Mouse (Mus musculus) kidney, adult 2 months (tissue): ENCODE results near the gene Urm1. TPM values are rescaled to one million over a fixed set of nuclear protein-coding genes. Genes with fewer than 3 reads are reported as not detected.

Experiments
- DNase-seq: peaks from one replicate; pipeline ENCODE4 v3.0.0; 2021
- H3K27ac ChIP-seq: fragments of 200-500 bp; 2 replicates; pipeline ENCODE4 v1.5.1; 2012; ENCODE audit warnings: low read depth, low read length, control low read depth, inconsistent platforms; ENCODE audit not compliant: insufficient read depth
- H3K27me3 ChIP-seq: fragments of 200-500 bp; replicated peaks from 2 replicates; pipeline ENCODE4 v1.6.1; 2012; ENCODE audit warnings: mild to moderate bottlenecking, moderate library complexity, low read length, inconsistent platforms; ENCODE audit not compliant: control insufficient read depth, insufficient read depth
- H3K36me3 ChIP-seq: fragments of 200-500 bp; 2 replicates; pipeline ENCODE4 v1.6.1; 2012; ENCODE audit warnings: mild to moderate bottlenecking, moderate library complexity, low read length, inconsistent platforms; ENCODE audit not compliant: control insufficient read depth, insufficient read depth
- H3K4me1 ChIP-seq: fragments of 200-500 bp; 2 replicates; pipeline ENCODE4 v1.6.1; 2011; ENCODE audit warnings: low read length; ENCODE audit not compliant: control insufficient read depth, insufficient read depth
- H3K4me3 ChIP-seq: fragments of 200-500 bp; 2 replicates; pipeline ENCODE4 v1.5.1; 2011; ENCODE audit warnings: mild to moderate bottlenecking, low read depth, low read length, control low read depth; ENCODE audit not compliant: insufficient read depth
- CTCF ChIP-seq: fragments of 200-500 bp; conservative IDR thresholded peaks from 2 replicates; pipeline ENCODE4 v1.5.1; 2011; ENCODE audit warnings: low read depth, mild to moderate bottlenecking, control low read depth, low read length, moderate library complexity, mixed read lengths; ENCODE audit not compliant: insufficient read depth, insufficient read length
- POLR2A ChIP-seq: fragments of 200-500 bp; IDR thresholded peaks from one replicate; pipeline ENCODE4 v1.6.1; 2011; ENCODE audit warnings: low read depth, low read length, control low read depth
- WGBS: fragments of 180-500 bp; shearing (Covaris S2); methylation state at CpG from one replicate; pipeline ENCODE4 v1.1.7; 2018; 5-methylcytosine and 5-hydroxymethylcytosine counted together
- polyA plus RNA-seq: library from polyadenylated mRNA; depleted of rRNA; stranded (reverse); fragments of >200 nt; gene quantifications from 2 replicates; pipeline ENCODE4 v1.2.3, GENCODE M21; 2012

Urm1 gene
- polyA plus RNA-seq, 1 experiment: 43.9 TPM

DNA sequence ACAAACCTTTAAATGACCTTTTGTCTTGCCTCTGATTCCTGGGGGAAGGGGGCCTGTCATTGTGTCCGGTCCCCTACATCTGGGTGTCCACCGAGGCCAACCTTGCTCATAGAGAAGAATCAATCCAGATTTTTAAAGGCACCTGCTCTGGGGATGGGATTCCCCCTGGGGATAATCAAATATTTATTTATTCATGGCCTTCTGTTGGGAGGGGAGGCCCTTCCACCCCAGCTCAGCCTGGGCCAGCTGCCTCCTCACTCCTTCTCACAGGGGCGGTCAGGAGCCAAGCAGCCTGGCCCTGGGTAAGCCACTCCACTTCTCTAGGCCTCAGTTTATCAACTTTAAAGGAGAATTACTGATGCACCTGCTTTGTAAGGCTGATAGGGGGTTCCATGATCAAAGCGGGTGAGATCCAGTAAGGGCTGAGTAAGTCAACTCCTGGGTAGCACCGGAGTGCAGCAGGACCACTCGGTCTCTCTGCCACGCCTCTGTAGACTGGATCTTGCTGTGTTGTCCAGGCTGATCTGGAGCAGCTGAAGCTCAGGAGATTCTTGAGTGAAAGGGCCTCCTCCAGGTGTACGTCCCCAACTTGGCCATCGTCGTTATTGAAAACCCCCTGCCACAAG is 35.8 kb downstream of the Urm1 start:
- Histone ChIP-seq H3K27ac (no peak overlapping the region), H3K27me3 (no peaks in the 10 kb centered on the region), H3K36me3 (no peaks in the 10 kb centered on the region), H3K4me1 (no peaks in the 10 kb centered on the region), H3K4me3 (no peak overlapping the region)
- DNase-seq: no peak
- TF ChIP-seq CTCF: no peak
- no peak for TF ChIP-seq POLR2A
- 78% methylated on average over 10 of the region's 10 CpGs for WGBS

DNA sequence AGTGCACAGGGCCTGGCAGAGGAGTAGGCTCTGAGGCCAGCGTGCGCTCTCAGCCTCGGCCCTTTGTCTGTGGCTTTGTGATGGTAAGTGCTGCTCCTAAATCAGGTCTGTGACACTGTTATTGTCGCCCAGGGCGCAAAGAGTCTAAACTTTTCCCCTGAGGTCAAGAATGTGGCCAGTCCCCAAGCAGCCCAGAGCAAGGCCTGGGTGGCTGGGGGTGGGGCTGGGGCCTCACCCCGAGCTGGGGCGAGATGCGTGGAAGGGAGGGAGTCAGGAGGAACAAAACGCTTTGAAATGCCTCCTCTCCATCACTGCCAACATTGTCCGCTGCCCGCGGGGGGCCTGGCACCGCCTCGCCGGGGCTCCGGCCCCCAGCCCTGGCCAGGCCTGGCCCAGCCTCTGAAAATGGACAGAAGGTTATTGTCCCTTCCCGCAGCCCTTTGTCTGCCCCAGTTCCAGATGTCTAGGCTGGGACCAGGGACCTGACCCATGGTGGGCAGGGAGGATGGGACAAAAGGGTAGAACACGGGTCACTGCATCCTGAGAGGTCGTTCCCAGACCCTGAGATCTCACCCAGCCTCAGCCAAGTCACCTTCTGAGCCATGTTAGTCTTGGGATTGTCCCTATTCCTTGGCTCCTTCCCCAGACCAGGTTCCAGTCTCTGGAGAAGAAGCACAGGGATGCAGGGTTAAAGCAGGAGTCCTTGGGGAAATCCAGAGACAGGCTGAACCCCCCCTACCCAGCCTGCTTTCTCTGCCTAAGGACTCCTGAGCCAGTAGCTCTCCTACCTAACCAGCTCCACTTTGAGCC is 36.8 kb downstream of the Urm1 start:
- Histone ChIP-seq H3K4me1 (no peaks in the 10 kb centered on the region), H3K4me3 (no peak overlapping the region), H3K36me3 (no peaks in the 10 kb centered on the region), H3K27ac (no peak overlapping the region), H3K27me3 (no peaks in the 10 kb centered on the region)
- TF ChIP-seq POLR2A (no peak), CTCF (no peak)
- 36% methylated on average over 19 of the region's 19 CpGs for WGBS
- no peak for DNase-seq

DNA sequence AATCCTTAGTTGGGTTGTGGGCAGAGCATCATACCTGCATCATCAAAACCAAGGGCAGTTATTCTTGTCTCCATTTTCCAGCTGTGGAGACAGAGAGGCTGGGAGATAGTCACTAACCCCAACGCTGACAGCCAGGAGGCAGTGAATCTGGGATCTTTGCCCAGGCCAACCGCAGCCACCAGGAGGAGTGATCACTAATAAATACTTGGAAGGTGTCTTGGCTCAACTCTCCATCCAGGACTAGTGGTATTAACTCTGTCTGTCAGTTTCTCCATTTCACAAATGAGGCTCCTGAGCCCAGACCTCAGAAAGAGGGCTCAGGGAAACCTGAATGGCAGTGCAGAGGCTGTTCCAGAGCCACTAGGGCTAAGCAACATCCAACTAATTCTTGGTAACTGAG is 37.5 kb downstream of the Urm1 start:
- 45% methylated on average over 2 of the region's 2 CpGs for WGBS
- TF ChIP-seq CTCF: no peak
- TF ChIP-seq POLR2A: no peak

DNA sequence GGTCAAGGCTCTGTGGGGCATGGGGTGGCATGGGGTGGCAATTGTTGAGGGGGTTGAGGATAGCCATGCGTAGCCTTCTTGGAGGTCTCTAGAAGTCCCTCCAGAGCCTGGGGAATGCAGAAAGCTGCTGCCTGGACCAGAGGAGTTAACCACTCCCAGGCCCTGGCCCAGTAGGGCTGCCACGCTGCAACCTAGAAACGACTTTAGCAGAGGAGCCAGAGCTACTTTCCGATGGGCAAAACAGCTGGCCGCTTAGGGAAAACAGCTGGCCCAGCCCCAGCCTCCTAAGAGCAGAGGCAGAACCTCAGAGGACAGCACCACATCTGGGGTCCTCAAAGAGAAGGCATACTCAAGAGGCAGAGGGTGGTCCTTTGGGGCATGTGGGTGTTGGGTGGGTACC is 38.1 kb downstream of the Urm1 start:
- Histone ChIP-seq H3K36me3 (no peaks in the 10 kb centered on the region), H3K27ac (no peak overlapping the region), H3K4me1 (no peaks in the 10 kb centered on the region), H3K4me3 (no peak overlapping the region), H3K27me3 (no peaks in the 10 kb centered on the region)
- TF ChIP-seq CTCF: no peak
- no peak for TF ChIP-seq POLR2A
- DNase-seq: no peak
- 77% methylated on average over 5 of the region's 5 CpGs for WGBS

More for the DNA sequence above, 37.5 kb downstream of the Urm1 start:
- DNase-seq: no peak
- Histone ChIP-seq H3K36me3 (no peaks in the 10 kb centered on the region), H3K4me1 (no peaks in the 10 kb centered on the region), H3K27ac (no peak overlapping the region), H3K4me3 (no peak overlapping the region), H3K27me3 (no peaks in the 10 kb centered on the region)

DNA sequence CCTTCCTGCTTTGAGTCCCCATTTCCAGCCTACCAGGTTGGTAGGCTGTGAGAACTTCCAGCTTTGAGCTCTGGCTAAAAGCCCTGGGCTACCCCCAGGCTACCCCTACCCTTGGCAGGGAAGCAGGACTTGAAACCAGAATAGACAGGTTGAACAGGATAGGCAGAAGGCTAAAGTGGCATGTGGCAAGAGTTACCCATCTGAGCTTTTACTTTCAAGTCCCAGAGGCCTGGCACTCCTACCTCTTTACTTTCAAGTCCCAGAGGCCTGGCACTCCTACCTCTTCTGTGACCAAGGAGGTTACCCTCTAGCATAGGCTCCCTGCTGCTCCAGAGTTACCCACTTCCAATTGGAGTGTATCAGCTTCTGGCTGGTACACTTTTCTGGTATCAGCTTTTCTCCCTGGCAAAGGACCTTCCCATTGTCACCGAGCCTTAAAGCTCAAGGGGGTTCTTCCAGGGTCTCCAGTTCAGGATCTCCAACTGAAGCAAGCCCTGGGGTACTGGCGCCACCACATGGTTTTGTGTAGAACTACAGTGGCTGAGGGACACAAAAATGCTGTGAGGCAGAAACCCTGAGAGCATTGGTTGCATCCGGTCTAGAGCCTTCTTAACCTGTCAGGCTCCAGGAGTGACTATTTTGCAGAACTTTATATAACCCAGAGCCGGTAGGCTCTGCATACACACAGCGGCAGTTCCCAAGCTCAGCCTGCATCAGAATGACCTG is 39.0 kb downstream of the Urm1 start:
- WGBS: 10% methylated on average over 5 of the region's 5 CpGs
- Histone ChIP-seq H3K27ac (no peak overlapping the region), H3K27me3 (no peaks in the 10 kb centered on the region), H3K36me3 (no peaks in the 10 kb centered on the region), H3K4me3 (no peak overlapping the region), H3K4me1 (no peaks in the 10 kb centered on the region)
- TF ChIP-seq CTCF (peak; percentile 73), POLR2A (no peak)
- DNase-seq: peak; percentile 48

DNA sequence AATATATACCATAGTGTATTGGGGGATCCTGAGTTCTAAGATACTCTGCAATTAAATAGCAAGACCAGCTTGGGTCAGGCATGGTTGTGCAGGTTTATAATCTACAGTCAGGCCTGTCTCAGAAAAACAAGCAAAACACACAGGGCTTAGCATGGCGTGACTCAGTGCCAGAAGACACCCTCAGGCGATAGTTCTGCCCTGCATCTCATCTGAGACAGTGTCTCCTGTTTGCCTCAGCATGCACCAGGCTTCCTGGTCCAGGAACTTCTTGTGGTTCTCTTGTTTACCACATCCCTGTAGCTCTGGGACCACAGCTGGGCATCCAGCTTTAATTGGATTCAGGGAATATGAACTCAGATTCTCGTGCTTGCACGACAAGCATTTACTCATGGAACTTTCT is 45.2 kb downstream of the Urm1 start:
- Histone ChIP-seq H3K36me3 (no peaks in the 10 kb centered on the region), H3K4me3 (no peak overlapping the region), H3K27me3 (no peaks in the 10 kb centered on the region), H3K4me1 (no peaks in the 10 kb centered on the region), H3K27ac (no peak overlapping the region)
- DNase-seq: no peak
- TF ChIP-seq CTCF: no peak
- TF ChIP-seq POLR2A: no peak
- 80% methylated on average over 4 of the region's 4 CpGs for WGBS

DNA sequence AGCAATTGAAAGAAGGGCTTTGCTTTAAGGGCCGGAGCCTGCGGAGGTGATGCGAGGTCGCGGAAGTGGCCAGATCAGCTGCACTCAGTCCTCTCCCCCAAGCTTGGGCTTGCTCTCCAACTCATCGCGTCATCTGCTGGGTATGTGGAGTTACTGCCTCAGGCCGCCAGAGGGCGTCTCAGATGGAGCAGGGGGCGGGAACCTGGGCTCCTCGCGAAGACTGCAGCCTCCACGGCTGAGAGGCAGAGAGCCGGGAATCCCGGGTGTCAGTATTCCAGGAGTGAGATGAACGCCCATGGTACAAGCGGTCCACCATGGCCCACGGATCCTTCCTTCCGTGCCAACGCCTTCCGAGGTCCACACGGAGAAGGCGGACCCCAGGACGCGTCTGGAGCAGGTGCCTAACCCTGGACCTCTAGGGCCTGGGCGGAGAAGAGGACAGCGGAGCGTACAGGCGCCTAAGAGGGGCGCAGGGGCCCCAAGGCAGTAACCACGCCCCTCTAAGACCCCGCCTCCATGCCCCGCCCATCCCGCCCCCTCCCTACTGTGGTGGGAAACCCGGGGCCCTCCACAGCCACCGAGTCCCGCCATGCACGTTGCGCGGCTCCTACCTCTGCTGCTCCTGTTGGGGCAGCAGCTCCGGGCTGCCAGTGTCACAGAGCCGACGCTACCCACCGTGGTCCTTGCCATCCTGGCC is 49.2 kb downstream of the Urm1 start, which contains the start of gene Cercam:
TSS of gene Cercam (plus strand) at position 216 of the 697 bp plus-strand sequence.
- Histone ChIP-seq H3K27ac (no peak within 1 kb of the TSS), H3K4me1 (no peaks in the 10 kb centered on the region), H3K36me3 (no peaks in the 10 kb centered on the region), H3K27me3 (no peaks in the 10 kb centered on the region), H3K4me3 (peak within 1 kb of the TSS; percentile 53)
- WGBS: 1% methylated on average over 44 of the region's 44 CpGs
- DNase-seq: peak; percentile 83
- TF ChIP-seq POLR2A (no peak), CTCF (peak; percentile 86)
